Mouse (Mus musculus): ENCODE measurements at regions not wholly inside any gene's neighbourhood (a gene's known extent, or its start where the extent isn't known, plus 50 kb on each side); places are given as distances from the start of the nearest gene placed in this dataset.
A peak's percentile ranks its signal among the peaks of the same experiment; 100 is the strongest.

GRCm38 (mm10) chr1:90320518-90320917 lies 116.7 kb downstream of the Ackr3 start:
- no peak for DNase-seq (ENCODE audit: low read depth)
- TF ChIP-seq CTCF (IDR thresholded peaks at IDR 0.05; ENCODE audit: borderline replicate concordance, extremely low read depth, insufficient read depth, insufficient read length) (no peak), POLR2A (IDR thresholded peaks at IDR 0.05; ENCODE audit: borderline replicate concordance, extremely low read depth, insufficient read depth, insufficient read length, poor library complexity, severe bottlenecking) (no peak)

- no peak for DNase-seq (ENCODE audit: low read depth)
Observed at GRCm38 (mm10) chr1:90321501-90321900, 117.7 kb downstream of the Ackr3 start.

GRCm38 (mm10) chr1:90327237-90327636 lies 123.5 kb downstream of the Ackr3 start:
- DNase-seq (ENCODE audit: low read depth) = peak; percentile 83
- TF ChIP-seq POLR2A (IDR thresholded peaks at IDR 0.05; ENCODE audit: borderline replicate concordance, extremely low read depth, insufficient read depth, insufficient read length, poor library complexity, severe bottlenecking) = no peak
- no peak for TF ChIP-seq CTCF (IDR thresholded peaks at IDR 0.05; ENCODE audit: borderline replicate concordance, extremely low read depth, insufficient read depth, insufficient read length)

More at GRCm38 (mm10) chr1:90321501-90321900, 117.7 kb downstream of the Ackr3 start:
- TF ChIP-seq CTCF (IDR thresholded peaks at IDR 0.05; ENCODE audit: borderline replicate concordance, extremely low read depth, insufficient read depth, insufficient read length) (no peak), POLR2A (IDR thresholded peaks at IDR 0.05; ENCODE audit: borderline replicate concordance, extremely low read depth, insufficient read depth, insufficient read length, poor library complexity, severe bottlenecking) (no peak)

- DNase-seq (ENCODE audit: low read depth) = no peak
- TF ChIP-seq POLR2A (IDR thresholded peaks at IDR 0.05; ENCODE audit: borderline replicate concordance, extremely low read depth, insufficient read depth, insufficient read length, poor library complexity, severe bottlenecking) (no peak), CTCF (IDR thresholded peaks at IDR 0.05; ENCODE audit: borderline replicate concordance, extremely low read depth, insufficient read depth, insufficient read length) (no peak)
Observed at GRCm38 (mm10) chr1:90332531-90332930, 128.8 kb downstream of the Ackr3 start.

GRCm38 (mm10) chr1:90333676-90334430 lies 130.1 kb downstream of the Ackr3 start:
- DNase-seq (ENCODE audit: low read depth) = no peak
- TF ChIP-seq CTCF (IDR thresholded peaks at IDR 0.05; ENCODE audit: borderline replicate concordance, extremely low read depth, insufficient read depth, insufficient read length) = no peak

- TF ChIP-seq POLR2A (IDR thresholded peaks at IDR 0.05; ENCODE audit: borderline replicate concordance, extremely low read depth, insufficient read depth, insufficient read length, poor library complexity, severe bottlenecking) (no peak), CTCF (IDR thresholded peaks at IDR 0.05; ENCODE audit: borderline replicate concordance, extremely low read depth, insufficient read depth, insufficient read length) (no peak)
- peak; percentile 74 for DNase-seq (ENCODE audit: low read depth)
Observed at GRCm38 (mm10) chr1:90335001-90335747, 131.4 kb downstream of the Ackr3 start.

- DNase-seq (ENCODE audit: low read depth) = no peak
- TF ChIP-seq POLR2A (IDR thresholded peaks at IDR 0.05; ENCODE audit: borderline replicate concordance, extremely low read depth, insufficient read depth, insufficient read length, poor library complexity, severe bottlenecking) (no peak), CTCF (IDR thresholded peaks at IDR 0.05; ENCODE audit: borderline replicate concordance, extremely low read depth, insufficient read depth, insufficient read length) (no peak)
Observed at GRCm38 (mm10) chr1:90337876-90338316, 134.1 kb downstream of the Ackr3 start.

GRCm38 (mm10) chr1:90342346-90342745 lies 138.6 kb downstream of the Ackr3 start:
- DNase-seq (ENCODE audit: low read depth) = peak; percentile 56
- TF ChIP-seq CTCF (IDR thresholded peaks at IDR 0.05; ENCODE audit: borderline replicate concordance, extremely low read depth, insufficient read depth, insufficient read length) (no peak), POLR2A (IDR thresholded peaks at IDR 0.05; ENCODE audit: borderline replicate concordance, extremely low read depth, insufficient read depth, insufficient read length, poor library complexity, severe bottlenecking) (no peak)

- DNase-seq (ENCODE audit: low read depth) = no peak
- TF ChIP-seq POLR2A (IDR thresholded peaks at IDR 0.05; ENCODE audit: borderline replicate concordance, extremely low read depth, insufficient read depth, insufficient read length, poor library complexity, severe bottlenecking) (no peak), CTCF (IDR thresholded peaks at IDR 0.05; ENCODE audit: borderline replicate concordance, extremely low read depth, insufficient read depth, insufficient read length) (no peak)
Observed at GRCm38 (mm10) chr1:90343492-90343891, 139.7 kb downstream of the Ackr3 start.

- DNase-seq (ENCODE audit: low read depth) = no peak
- TF ChIP-seq POLR2A (IDR thresholded peaks at IDR 0.05; ENCODE audit: borderline replicate concordance, extremely low read depth, insufficient read depth, insufficient read length, poor library complexity, severe bottlenecking) (no peak), CTCF (IDR thresholded peaks at IDR 0.05; ENCODE audit: borderline replicate concordance, extremely low read depth, insufficient read depth, insufficient read length) (no peak)
Observed at GRCm38 (mm10) chr1:90347032-90347431, 143.3 kb downstream of the Ackr3 start.

- TF ChIP-seq POLR2A (IDR thresholded peaks at IDR 0.05; ENCODE audit: borderline replicate concordance, extremely low read depth, insufficient read depth, insufficient read length, poor library complexity, severe bottlenecking) (no peak), CTCF (IDR thresholded peaks at IDR 0.05; ENCODE audit: borderline replicate concordance, extremely low read depth, insufficient read depth, insufficient read length) (no peak)
- peak; percentile 89 for DNase-seq (ENCODE audit: low read depth)
Observed at GRCm38 (mm10) chr1:90349611-90350010, 145.8 kb downstream of the Ackr3 start.
